Mouse (Mus musculus) bone marrow, adult 2 months (tissue): ENCODE data around the gene Nhlrc4.

ENCODE experiments used
- CTCF ChIP-seq: fragments of 200-500 bp; IDR thresholded peaks from 2 replicates; pipeline ENCODE4 v1.5.1; 2011; ENCODE audit warnings: low read length, control low read depth; ENCODE audit not compliant: control insufficient read depth, insufficient read depth
- POLR2A ChIP-seq: fragments of 200-500 bp; IDR thresholded peaks from 2 replicates; pipeline ENCODE4 v1.6.1; 2011; ENCODE audit warnings: low read depth, mild to moderate bottlenecking, control low read depth, low read length, borderline replicate concordance; ENCODE audit not compliant: control insufficient read depth

- no peak for TF ChIP-seq POLR2A
- TF ChIP-seq CTCF = no peak
Measured at GRCm38 (mm10) chr17:25922120-25922519, 22.6 kb downstream of the Nhlrc4 start.
